Mouse (Mus musculus) heart, postnatal 36 days (tissue): ENCODE measurements at regions not wholly inside any gene's neighbourhood (a gene's known extent, or its start where the extent isn't known, plus 50 kb on each side); places are given as distances from the start of the nearest gene placed in this dataset.

Source experiments
- DNase-seq, 2 experiments: peaks; one replicate each; pipeline ENCODE4 v3.0.0; 2021 to 2022
- intact Hi-C: fragments of 180-260 bp; cut with DNase I; formaldehyde crosslinking; loops from one replicate; pipeline ENCODE4 v1.15.1; 2025

GRCm38 (mm10) chr3:148004006-148004405, 986.3 kb downstream of the Adgrl2 start:
- intact Hi-C loops, result no loop called here
- DNase-seq, result no peak

GRCm38 (mm10) chr3:147999330-147999953, 990.9 kb downstream of the Adgrl2 start:
- intact Hi-C loops, result no loop called here
- DNase-seq, result no peak

GRCm38 (mm10) chr3:147991738-147992137, 998.6 kb downstream of the Adgrl2 start:
- intact Hi-C loops, result no loop called here
- no peak for DNase-seq

GRCm38 (mm10) chr3:147990831-147991230, 999.5 kb downstream of the Adgrl2 start:
- intact Hi-C loops, result no loop called here
- no peak for DNase-seq

- DNase-seq, result no peak
- intact Hi-C loops, result no loop called here
These were observed 1007.5 kb downstream of the Adgrl2 start for GRCm38 (mm10) chr3:147982831-147983230.

GRCm38 (mm10) chr3:147981621-147982020, 1008.7 kb downstream of the Adgrl2 start:
- intact Hi-C loops, result no loop called here
- no peak for DNase-seq

GRCm38 (mm10) chr3:147976579-147976978, 1013.8 kb downstream of the Adgrl2 start:
- intact Hi-C loops, result no loop called here
- DNase-seq, result no peak

GRCm38 (mm10) chr3:147976069-147976468, 1014.3 kb downstream of the Adgrl2 start:
- no peak for DNase-seq
- intact Hi-C loops, result no loop called here

GRCm38 (mm10) chr3:147975500-147975899, 1014.9 kb downstream of the Adgrl2 start:
- intact Hi-C loops, result no loop called here
- DNase-seq, result no peak

GRCm38 (mm10) chr3:147974515-147974914, 1015.8 kb downstream of the Adgrl2 start:
- DNase-seq, result no peak
- intact Hi-C loops, result no loop called here

- no peak for DNase-seq
- intact Hi-C loops, result no loop called here
These were observed 1022.1 kb downstream of the Adgrl2 start for GRCm38 (mm10) chr3:147968271-147968670.

- DNase-seq, result no peak
- intact Hi-C loops, result no loop called here
These were observed 1022.5 kb downstream of the Adgrl2 start for GRCm38 (mm10) chr3:147967866-147968265.

GRCm38 (mm10) chr3:147967261-147967660, 1023.1 kb downstream of the Adgrl2 start:
- intact Hi-C loops, result no loop called here

GRCm38 (mm10) chr3:147966827-147967226, 1023.5 kb downstream of the Adgrl2 start:
- intact Hi-C loops, result no loop called here
- DNase-seq, result no peak

More at GRCm38 (mm10) chr3:147967261-147967660, 1023.1 kb downstream of the Adgrl2 start:
- DNase-seq, result no peak

- peak in 1 of 2 experiments; percentile 9 for DNase-seq
- intact Hi-C loops, result no loop called here
These were observed 1024.0 kb downstream of the Adgrl2 start for GRCm38 (mm10) chr3:147966379-147966778.

- no peak for DNase-seq
- intact Hi-C loops, result no loop called here
These were observed 1026.5 kb downstream of the Adgrl2 start for GRCm38 (mm10) chr3:147963698-147964476.

GRCm38 (mm10) chr3:147948041-147948592, 1042.2 kb downstream of the Adgrl2 start:
- DNase-seq, result no peak
- intact Hi-C loops, result loop anchor here (10.0 kb wide), 1 partner anchor 787 kb away; no protein-coding TSS in a partner anchor

GRCm38 (mm10) chr3:147943314-147943713, 1047.0 kb downstream of the Adgrl2 start:
- no peak for DNase-seq
- intact Hi-C loops, result loop anchor here (10.0 kb wide), 1 partner anchor 791 kb away; no protein-coding TSS in a partner anchor

GRCm38 (mm10) chr3:147930811-147931251, 1059.5 kb downstream of the Adgrl2 start:
- DNase-seq, result no peak
- intact Hi-C loops, result no loop called here

- DNase-seq, result no peak
- intact Hi-C loops, result no loop called here
These were observed 1068.0 kb downstream of the Ttll7 start for GRCm38 (mm10) chr3:147920181-147920580.

- no peak for DNase-seq
- intact Hi-C loops, result no loop called here
These were observed 1067.5 kb downstream of the Ttll7 start for GRCm38 (mm10) chr3:147919701-147920100.

GRCm38 (mm10) chr3:147919146-147919545, 1067.0 kb downstream of the Ttll7 start:
- DNase-seq, result no peak
- intact Hi-C loops, result no loop called here
